Mouse (Mus musculus): ENCODE measurements around the gene Megf6. TPM values are rescaled to one million over a fixed set of nuclear protein-coding genes. Genes with fewer than 3 reads are reported as not detected.
A peak's percentile ranks its signal among the peaks of the same experiment; 100 is the strongest.

Megf6 gene
- polyA plus RNA-seq (2012; rRNA removed), result 3.0 and 5.4 TPM in 2 replicates

DNA sequence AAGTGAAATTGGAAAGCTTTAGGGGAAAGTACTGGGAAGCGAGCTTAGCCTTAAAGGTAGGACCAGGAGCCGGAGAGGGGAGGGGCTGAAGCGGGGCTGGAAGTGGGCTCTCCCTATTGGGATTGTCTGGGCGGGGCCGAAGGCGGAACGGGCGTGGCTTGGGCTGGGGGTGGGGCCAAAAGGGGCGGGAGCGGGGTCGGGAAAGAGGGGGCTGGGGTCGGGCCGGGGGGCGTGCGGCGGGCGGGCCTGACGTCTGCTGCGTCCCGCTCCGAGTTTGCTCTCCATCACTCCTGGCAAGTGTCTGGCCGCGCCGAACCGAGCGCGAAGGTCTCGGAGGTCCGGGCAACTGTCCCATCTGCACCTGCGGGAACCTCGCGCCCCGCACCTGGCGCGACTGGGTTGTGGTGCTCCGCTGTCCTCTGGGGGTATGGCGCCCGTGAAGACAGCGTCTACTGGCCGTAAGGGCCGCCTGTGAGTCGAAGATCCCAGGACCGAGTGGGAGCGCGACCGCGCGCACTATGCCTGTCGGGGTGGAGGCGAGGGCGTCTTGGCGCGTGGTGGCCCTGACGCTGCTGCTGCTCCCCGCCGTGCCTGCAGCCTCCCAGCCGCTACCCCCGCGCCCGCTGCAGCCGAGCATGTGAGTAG, at the start of gene Megf6:
TSS of gene Megf6 (plus strand) at position 225 of the 645 bp plus-strand sequence.
- DNase-seq (ENCODE audit: extremely low spot score in 1 of 2, low spot score in 1 of 2), result peak in 1 of 2 experiments; percentile 38

DNA sequence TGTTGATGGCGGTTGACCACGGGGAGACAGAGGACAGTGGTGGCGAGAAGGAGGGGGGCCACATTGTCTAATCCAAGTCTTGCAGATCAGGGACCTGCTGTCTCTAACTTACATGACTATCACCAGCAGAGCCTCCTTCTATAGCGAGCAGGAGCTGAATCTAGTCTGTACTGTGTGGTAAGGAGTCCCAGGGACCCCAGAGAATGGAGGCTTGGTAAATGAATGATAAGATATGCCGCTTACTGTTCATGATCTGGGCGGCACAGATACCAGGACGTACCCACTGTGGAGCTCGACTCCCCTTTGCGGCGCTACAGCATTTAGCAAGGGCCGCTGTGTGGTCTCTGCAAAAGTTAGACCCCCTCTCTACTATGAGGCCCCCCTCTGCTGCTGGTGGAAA, 48.7 kb upstream of the Megf6 start:
- DNase-seq (ENCODE audit: extremely low spot score in 1 of 2, low spot score in 1 of 2), result no peak

- DNase-seq (ENCODE audit: extremely low spot score in 1 of 2, low spot score in 1 of 2), result no peak
Observed at GRCm38 (mm10) chr4:154122374-154122773, 48.2 kb upstream of the Megf6 start.

DNA sequence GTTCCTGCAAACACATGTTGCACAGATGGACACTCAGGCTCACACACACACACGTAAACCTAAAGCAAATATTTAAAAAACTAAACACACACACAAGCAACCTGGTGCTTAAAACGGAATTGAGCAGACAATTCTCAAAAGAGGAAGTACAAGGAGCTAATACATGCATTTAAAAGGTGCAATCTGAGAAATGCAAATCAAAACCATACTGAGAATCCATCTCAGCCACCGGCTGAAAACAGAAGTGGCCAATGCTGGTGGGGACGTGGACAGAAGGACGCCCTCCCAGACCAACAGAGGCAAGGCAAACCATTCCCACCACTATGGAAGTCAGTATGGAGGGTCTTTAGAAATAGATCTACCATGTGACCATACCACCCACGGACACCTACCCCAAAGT, 47.0 kb upstream of the Megf6 start:
- DNase-seq (ENCODE audit: extremely low spot score in 1 of 2, low spot score in 1 of 2), result no peak

DNA sequence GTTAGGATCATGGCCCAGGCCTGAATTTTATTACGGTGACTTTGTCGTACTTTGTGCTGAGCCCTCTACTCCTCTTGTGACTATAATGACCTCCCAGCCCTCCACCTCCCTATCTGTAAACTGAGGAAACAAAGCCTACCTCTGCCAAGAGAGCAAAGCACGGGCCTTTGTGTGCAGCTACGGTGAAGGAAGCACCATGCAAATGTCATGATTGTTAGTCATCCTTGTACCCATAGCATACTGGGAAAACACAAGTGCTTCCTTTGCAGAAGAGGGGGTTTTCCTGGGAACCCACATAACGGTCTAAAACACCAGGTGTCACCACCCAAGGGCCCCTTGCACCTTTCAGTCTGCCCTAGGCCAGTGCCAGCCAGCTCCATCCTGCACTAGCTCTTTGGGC, 45.3 kb upstream of the Megf6 start:
- DNase-seq (ENCODE audit: extremely low spot score in 1 of 2, low spot score in 1 of 2), result no peak

DNA sequence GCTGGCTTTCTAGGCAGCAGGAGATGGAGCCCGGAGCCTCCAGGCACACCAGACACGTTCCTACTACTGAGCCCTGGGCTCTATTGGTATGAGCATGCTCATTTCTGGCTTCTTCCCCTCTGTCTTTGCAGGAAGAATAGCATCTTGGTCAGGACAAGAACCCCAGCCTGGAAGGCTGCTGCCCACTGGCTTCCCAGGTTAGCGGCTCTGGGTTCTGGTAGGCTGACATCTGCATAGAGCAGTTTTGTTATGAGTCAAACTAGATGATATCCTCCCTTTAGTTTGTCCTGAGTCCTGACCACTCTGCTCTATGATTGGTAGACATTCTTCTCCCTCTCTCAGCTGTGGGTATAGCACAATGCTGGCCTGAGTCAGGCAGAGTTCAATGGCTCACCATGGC, 43.3 kb upstream of the Megf6 start:
- DNase-seq (ENCODE audit: extremely low spot score in 1 of 2, low spot score in 1 of 2), result no peak

GRCm38 (mm10) chr4:154129950-154130349, 40.6 kb upstream of the Megf6 start:
- no peak for DNase-seq (ENCODE audit: extremely low spot score in 1 of 2, low spot score in 1 of 2)

GRCm38 (mm10) chr4:154131894-154132293, 38.6 kb upstream of the Megf6 start:
- no peak for DNase-seq (ENCODE audit: extremely low spot score in 1 of 2, low spot score in 1 of 2)

- no peak for DNase-seq (ENCODE audit: extremely low spot score in 1 of 2, low spot score in 1 of 2)
Observed at GRCm38 (mm10) chr4:154134803-154135202, 35.7 kb upstream of the Megf6 start.

- no peak for DNase-seq (ENCODE audit: extremely low spot score in 1 of 2, low spot score in 1 of 2)
Observed at GRCm38 (mm10) chr4:154137139-154137538, 33.4 kb upstream of the Megf6 start.

- DNase-seq (ENCODE audit: extremely low spot score in 1 of 2, low spot score in 1 of 2), result no peak
Observed at GRCm38 (mm10) chr4:154139671-154140181, 30.8 kb upstream of the Megf6 start.

DNA sequence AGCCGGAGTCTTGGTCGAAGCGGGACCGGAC, 30.5 kb upstream of the Megf6 start, which contains the start of gene Trp73:
TSS of gene Trp73 (minus strand) at position 27 of the 31 bp plus-strand sequence.
- no peak for DNase-seq (ENCODE audit: extremely low spot score in 1 of 2, low spot score in 1 of 2)

DNA sequence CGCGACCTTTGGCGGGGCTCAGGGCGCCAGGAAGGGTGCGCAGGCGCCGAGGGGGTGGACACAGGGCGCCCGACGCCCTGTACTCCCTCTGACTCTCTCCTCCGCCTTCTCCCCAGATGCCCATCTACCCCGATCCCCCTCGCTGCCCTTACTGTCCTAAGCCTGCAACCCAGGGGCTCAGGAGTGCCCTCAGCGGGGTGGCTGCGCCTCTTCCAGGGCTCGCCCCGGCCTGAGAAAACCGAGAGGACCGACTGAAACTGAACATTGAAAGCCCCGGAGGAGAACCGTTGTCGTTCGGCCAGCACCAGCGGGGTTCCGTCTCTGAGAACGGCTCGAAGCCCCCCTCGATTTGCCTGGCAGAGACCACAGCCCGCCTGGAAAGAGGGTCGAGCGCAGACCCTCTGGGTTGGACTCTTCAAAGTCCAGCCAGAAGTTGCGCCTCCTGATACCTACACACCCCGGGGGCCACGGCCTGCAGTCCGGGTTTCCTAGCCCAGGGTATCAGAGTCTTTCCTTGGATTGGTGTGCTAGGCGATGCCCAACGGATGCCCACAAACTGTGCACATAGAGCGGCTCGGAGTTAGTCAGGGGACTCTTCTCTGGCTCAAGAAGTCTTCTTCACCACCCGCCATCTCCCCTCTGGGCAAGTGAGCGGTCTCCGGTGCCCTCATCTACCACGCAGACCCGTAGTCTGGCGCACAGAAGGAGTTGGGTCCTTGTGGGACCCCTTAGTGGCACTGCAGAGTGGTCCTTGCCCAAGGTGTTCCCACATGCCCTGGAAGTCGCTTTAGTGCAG, 30.1 kb upstream of the Megf6 start:
- DNase-seq (ENCODE audit: extremely low spot score in 1 of 2, low spot score in 1 of 2), result no peak

DNA sequence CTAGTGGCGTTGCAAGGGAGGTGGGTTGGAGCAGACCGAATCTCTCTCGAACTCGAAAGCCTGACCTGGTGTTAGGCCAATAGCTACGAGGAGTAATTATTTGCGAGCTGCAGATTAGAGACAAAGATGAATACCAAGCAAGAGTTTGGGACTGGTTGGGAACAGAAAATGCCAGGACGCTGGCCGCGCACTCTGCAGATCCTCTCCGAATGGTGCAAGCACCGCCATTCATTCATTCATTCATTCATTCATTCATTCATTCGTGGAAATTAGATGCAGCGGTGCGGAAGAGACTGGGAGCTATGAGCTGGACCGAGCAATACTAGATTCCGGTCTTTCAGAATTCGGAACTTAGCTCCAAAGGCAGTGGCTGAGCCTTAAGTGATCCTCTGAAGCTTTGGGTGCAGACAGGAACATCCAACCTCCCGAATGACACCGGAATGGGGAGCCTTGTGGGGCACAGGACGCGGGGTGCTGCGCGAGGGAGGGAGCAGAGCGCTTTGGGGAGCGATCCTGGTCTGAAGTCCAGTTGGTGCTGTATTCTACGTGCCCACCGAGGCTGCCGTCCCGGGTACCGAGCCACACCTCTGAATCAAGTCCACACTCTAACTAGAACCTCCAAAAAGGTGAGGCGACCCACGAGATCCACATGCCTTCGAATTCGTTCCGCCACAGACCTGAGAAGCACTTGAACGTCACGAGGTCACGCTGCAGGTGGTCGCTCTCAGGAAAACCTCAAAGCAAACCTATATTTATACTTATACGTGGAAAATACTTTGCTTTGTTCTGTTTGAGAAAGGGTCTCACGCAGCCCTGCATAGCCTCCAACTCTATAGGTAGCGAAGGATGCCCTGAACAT, 29.3 kb upstream of the Megf6 start:
- DNase-seq (ENCODE audit: extremely low spot score in 1 of 2, low spot score in 1 of 2), result no peak

- peak; percentile 58 to 90 for DNase-seq (ENCODE audit: extremely low spot score in 1 of 2, low spot score in 1 of 2)
Observed at GRCm38 (mm10) chr4:154142211-154143040, 28.1 kb upstream of the Megf6 start, which contains the start of gene Wrap73. Gene Wrap73 (plus strand): TSS chr4:154142372.

- DNase-seq (ENCODE audit: extremely low spot score in 1 of 2, low spot score in 1 of 2), result no peak
Observed at GRCm38 (mm10) chr4:154144712-154145111, 25.8 kb upstream of the Megf6 start.

DNA sequence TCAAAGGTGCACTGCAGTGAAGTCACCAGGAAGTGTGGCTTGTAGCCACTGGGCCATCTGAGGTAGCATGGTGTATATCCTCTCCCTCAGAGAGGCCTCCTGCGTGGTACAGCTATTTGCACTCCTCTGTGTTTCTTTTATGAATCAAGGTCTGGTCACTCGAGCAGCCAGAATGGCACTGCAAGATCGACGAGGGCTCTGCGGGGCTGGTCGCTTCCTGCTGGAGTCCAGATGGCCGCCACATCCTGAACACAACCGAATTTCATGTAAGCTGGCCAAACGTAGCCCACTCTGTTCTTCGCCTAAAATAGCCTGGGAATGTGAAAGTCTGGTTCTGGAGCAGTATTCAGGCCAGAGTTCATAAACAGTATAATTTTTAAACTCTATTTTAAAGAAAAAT, 24.2 kb upstream of the Megf6 start:
- DNase-seq (ENCODE audit: extremely low spot score in 1 of 2, low spot score in 1 of 2), result no peak

- no peak for DNase-seq (ENCODE audit: extremely low spot score in 1 of 2, low spot score in 1 of 2)
Observed at GRCm38 (mm10) chr4:154154104-154154503, 16.4 kb upstream of the Megf6 start.

GRCm38 (mm10) chr4:154156050-154156449, 14.5 kb upstream of the Megf6 start:
- DNase-seq (ENCODE audit: extremely low spot score in 1 of 2, low spot score in 1 of 2), result no peak

DNA sequence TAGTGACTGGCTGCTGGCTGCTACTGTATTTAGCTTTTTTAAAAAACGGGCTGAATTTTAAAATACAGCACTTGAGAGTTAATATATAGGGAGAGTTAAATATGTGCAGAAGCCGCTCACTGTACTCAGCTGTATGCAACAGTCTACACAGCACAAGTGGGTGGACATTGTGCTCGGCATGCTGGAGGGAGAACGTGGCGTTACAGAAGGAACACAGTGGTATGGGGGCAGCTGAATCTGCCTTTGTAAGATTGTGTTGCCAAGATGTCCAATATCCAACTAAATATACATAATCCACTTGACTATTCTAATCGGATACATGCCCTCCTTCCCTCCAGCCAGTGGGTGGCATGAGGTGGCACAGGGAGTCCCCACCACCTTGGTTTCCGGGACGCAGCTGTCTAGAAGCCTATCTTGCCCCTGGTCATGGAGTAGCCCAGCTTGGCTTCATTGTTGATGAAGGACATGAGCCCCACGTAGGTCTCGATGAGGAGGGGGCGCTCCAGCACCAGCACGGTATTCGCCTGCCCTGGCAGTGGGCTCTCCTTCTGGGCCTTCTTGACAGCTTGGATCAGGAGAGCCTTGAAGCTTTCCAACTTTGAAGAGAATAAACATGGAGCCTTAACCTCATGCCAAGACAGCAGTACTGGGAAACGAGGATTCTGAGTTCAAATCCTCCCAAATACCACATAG, 12.4 kb upstream of the Megf6 start:
- DNase-seq (ENCODE audit: extremely low spot score in 1 of 2, low spot score in 1 of 2), result peak in 1 of 2 experiments; percentile 51

All from frontal cortex, adult 2 months (tissue).